Mouse (Mus musculus) megakaryocyte, embryonic 14.5 days (primary cell): Measurements from ENCODE around the gene Mfsd4b2.

Source experiments
- FLI1 ChIP-seq: IDR thresholded peaks from 2 replicates; pipeline ENCODE4 v1.6.1; 2012; ENCODE audit warnings: low read length, inconsistent platforms, mixed read lengths
- GATA1 ChIP-seq: IDR thresholded peaks from 3 replicates; pipeline ENCODE4 v1.6.1; 2012; ENCODE audit warnings: mixed read lengths, low read length, inconsistent platforms, borderline replicate concordance

GRCm38 (mm10) chr10:39912616-39913015, 14.1 kb downstream of the Mfsd4b2 start:
- TF ChIP-seq GATA1 (no peak), FLI1 (no peak)
